Mouse (Mus musculus): ENCODE results near the gene Amigo1.

DNA sequence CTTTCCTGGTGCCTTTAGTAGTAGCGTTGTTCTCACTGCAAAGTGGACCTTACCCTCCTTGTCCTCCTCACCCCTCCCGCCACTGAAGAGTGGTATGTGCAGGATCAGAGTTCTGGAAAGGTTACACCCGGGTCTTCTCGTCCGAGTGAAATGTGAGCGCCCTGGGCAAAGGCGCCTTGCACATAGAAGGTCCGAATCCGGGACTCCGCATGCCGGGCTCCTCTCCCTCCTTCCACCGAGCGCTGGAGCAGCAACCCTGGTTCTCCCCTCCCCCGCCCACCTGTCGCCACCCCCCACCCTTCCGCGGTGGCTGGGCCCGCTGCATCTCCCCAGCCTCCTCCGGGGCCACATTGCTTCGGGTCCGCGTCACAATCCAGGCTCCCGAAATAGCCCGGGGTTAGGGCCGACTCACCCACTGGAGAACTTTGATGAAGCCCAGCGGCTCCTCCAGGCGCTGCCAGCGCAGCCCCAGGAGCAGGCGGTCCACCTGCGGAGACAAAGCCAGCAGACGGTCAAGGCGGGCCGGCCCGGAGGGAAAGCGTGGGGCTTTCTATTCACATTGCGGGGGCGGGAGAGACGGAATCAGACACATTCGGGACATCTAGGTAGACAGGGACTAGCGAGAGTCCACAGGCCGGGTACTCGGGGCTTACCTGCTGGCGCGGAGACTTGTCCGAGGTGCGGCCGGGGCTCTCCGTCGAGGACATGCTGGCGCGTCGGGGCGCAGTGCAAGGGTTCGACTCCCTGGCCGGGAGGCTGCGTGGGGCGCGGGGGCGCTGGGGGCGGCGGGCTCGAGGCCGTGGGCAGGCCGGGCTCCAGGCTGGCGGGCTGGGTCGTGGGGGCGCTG, 39.8 kb downstream of the Amigo1 start:
- TF ChIP-seq POLR2A (IDR thresholded peaks at IDR 0.05; ENCODE audit: low read depth, low read length) (no peak), CTCF (IDR thresholded peaks at IDR 0.05; ENCODE audit: borderline replicate concordance, insufficient read depth, low read length) (no peak)
